Mouse (Mus musculus): ENCODE data around the gene Lpar3. TPM values are rescaled to one million over a fixed set of nuclear protein-coding genes. Genes with fewer than 3 reads are reported as not detected.

Lpar3 gene
- polyA plus RNA-seq, 1 experiment from 2014 or later = 39.9 TPM

GRCm38 (mm10) chr3:146315414-146315813 lies 94.7 kb downstream of the Lpar3 start:
- Histone ChIP-seq H3K9me3 (replicated peaks; ENCODE audit: control insufficient read depth, low read length) (no peaks in the 10 kb centered on the region), H3K36me3 (ENCODE audit: control insufficient read depth, insufficient read depth, low read length) (no peaks in the 10 kb centered on the region), H3K4me3 (ENCODE audit: low read depth, low read length) (no peak overlapping the region), H3K4me2 (no peak overlapping the region), H3K27ac (ENCODE audit: low read depth, low read length) (no peak overlapping the region), H3K4me1 (ENCODE audit: control insufficient read depth, insufficient read depth, low read length) (peaks cover 14% of the 10 kb centered on the region; the same call in 1 of the 2 replicates), H3K9ac (ENCODE audit: low read depth, low read length) (no peak overlapping the region), H3K27me3 (ENCODE audit: control insufficient read depth, insufficient read depth, low read length) (no peaks in the 10 kb centered on the region)
- ATAC-seq (replicated peaks; ENCODE audit: insufficient number of reproducible peaks, low FRiP score, low TSS enrichment) = no peak
- 86% methylated on average over 8 of the region's 8 CpGs for WGBS (ENCODE audit: insufficient replicate concordance)

GRCm38 (mm10) chr3:146316293-146316692 lies 95.5 kb downstream of the Lpar3 start:
- H3K4me1 ChIP-seq (ENCODE audit: control insufficient read depth, insufficient read depth, low read length) = peaks cover 8% of the 10 kb centered on the region; the same call in 1 of the 2 replicates
- no peak overlapping the region for H3K4me2 ChIP-seq
- no peak overlapping the region for H3K9ac ChIP-seq (ENCODE audit: low read depth, low read length)
- H3K36me3 ChIP-seq (ENCODE audit: control insufficient read depth, insufficient read depth, low read length) = no peaks in the 10 kb centered on the region
- H3K27me3 ChIP-seq (ENCODE audit: control insufficient read depth, insufficient read depth, low read length) = no peaks in the 10 kb centered on the region
- H3K27ac ChIP-seq (ENCODE audit: low read depth, low read length) = no peak overlapping the region
- ATAC-seq (replicated peaks; ENCODE audit: insufficient number of reproducible peaks, low FRiP score, low TSS enrichment) = no peak
- WGBS (ENCODE audit: insufficient replicate concordance) = 75% methylated on average over 8 of the region's 8 CpGs
- no peak overlapping the region for H3K4me3 ChIP-seq (ENCODE audit: low read depth, low read length)
- no peaks in the 10 kb centered on the region for H3K9me3 ChIP-seq (replicated peaks; ENCODE audit: control insufficient read depth, low read length)

- no peak overlapping the region for H3K4me2 ChIP-seq
- 78% methylated on average over 7 of the region's 7 CpGs for WGBS (ENCODE audit: insufficient replicate concordance)
- H3K27me3 ChIP-seq (ENCODE audit: control insufficient read depth, insufficient read depth, low read length) = no peaks in the 10 kb centered on the region
- no peaks in the 10 kb centered on the region for H3K4me1 ChIP-seq (ENCODE audit: control insufficient read depth, insufficient read depth, low read length)
- no peak overlapping the region for H3K9ac ChIP-seq (ENCODE audit: low read depth, low read length)
- no peak for ATAC-seq (replicated peaks; ENCODE audit: insufficient number of reproducible peaks, low FRiP score, low TSS enrichment)
- H3K4me3 ChIP-seq (ENCODE audit: low read depth, low read length) = no peak overlapping the region
- H3K9me3 ChIP-seq (replicated peaks; ENCODE audit: control insufficient read depth, low read length) = no peaks in the 10 kb centered on the region
- no peak overlapping the region for H3K27ac ChIP-seq (ENCODE audit: low read depth, low read length)
- H3K36me3 ChIP-seq (ENCODE audit: control insufficient read depth, insufficient read depth, low read length) = no peaks in the 10 kb centered on the region
These were observed 96.6 kb downstream of the Lpar3 start for GRCm38 (mm10) chr3:146317366-146317765.

GRCm38 (mm10) chr3:146317911-146318310 lies 97.1 kb downstream of the Lpar3 start:
- Histone ChIP-seq H3K27me3 (ENCODE audit: control insufficient read depth, insufficient read depth, low read length) (no peaks in the 10 kb centered on the region), H3K9ac (ENCODE audit: low read depth, low read length) (no peak overlapping the region), H3K9me3 (replicated peaks; ENCODE audit: control insufficient read depth, low read length) (no peaks in the 10 kb centered on the region), H3K4me3 (ENCODE audit: low read depth, low read length) (no peak overlapping the region), H3K27ac (ENCODE audit: low read depth, low read length) (no peak overlapping the region), H3K4me1 (ENCODE audit: control insufficient read depth, insufficient read depth, low read length) (no peaks in the 10 kb centered on the region), H3K4me2 (no peak overlapping the region), H3K36me3 (ENCODE audit: control insufficient read depth, insufficient read depth, low read length) (no peaks in the 10 kb centered on the region)
- no peak for ATAC-seq (replicated peaks; ENCODE audit: insufficient number of reproducible peaks, low FRiP score, low TSS enrichment)
- WGBS (ENCODE audit: insufficient replicate concordance) = 78% methylated on average over 12 of the region's 12 CpGs

- H3K9me3 ChIP-seq (replicated peaks; ENCODE audit: control insufficient read depth, low read length) = no peaks in the 10 kb centered on the region
- ATAC-seq (replicated peaks; ENCODE audit: insufficient number of reproducible peaks, low FRiP score, low TSS enrichment) = no peak
- H3K4me1 ChIP-seq (ENCODE audit: control insufficient read depth, insufficient read depth, low read length) = no peaks in the 10 kb centered on the region
- 0 out of 2 replicates have a peak overlapping the region, but pooled peaks have one; percentile 54 for H3K9ac ChIP-seq (ENCODE audit: low read depth, low read length)
- no peaks in the 10 kb centered on the region for H3K36me3 ChIP-seq (ENCODE audit: control insufficient read depth, insufficient read depth, low read length)
- no peak overlapping the region for H3K4me2 ChIP-seq
- 71% methylated on average over 16 of the region's 16 CpGs for WGBS (ENCODE audit: insufficient replicate concordance)
- no peak overlapping the region for H3K27ac ChIP-seq (ENCODE audit: low read depth, low read length)
- no peak overlapping the region for H3K4me3 ChIP-seq (ENCODE audit: low read depth, low read length)
- no peaks in the 10 kb centered on the region for H3K27me3 ChIP-seq (ENCODE audit: control insufficient read depth, insufficient read depth, low read length)
These were observed 97.8 kb downstream of the Lpar3 start for GRCm38 (mm10) chr3:146318520-146318938.

GRCm38 (mm10) chr3:146318987-146319386 lies 98.2 kb downstream of the Lpar3 start:
- no peaks in the 10 kb centered on the region for H3K4me1 ChIP-seq (ENCODE audit: control insufficient read depth, insufficient read depth, low read length)
- 41% methylated on average over 13 of the region's 13 CpGs for WGBS (ENCODE audit: insufficient replicate concordance)
- H3K9ac ChIP-seq (ENCODE audit: low read depth, low read length) = peak overlapping the region; percentile 54; the same call in 1 of the 2 replicates
- ATAC-seq (replicated peaks; ENCODE audit: insufficient number of reproducible peaks, low FRiP score, low TSS enrichment) = no peak
- H3K4me2 ChIP-seq = no peak overlapping the region
- no peak overlapping the region for H3K27ac ChIP-seq (ENCODE audit: low read depth, low read length)
- H3K27me3 ChIP-seq (ENCODE audit: control insufficient read depth, insufficient read depth, low read length) = no peaks in the 10 kb centered on the region
- H3K4me3 ChIP-seq (ENCODE audit: low read depth, low read length) = no peak overlapping the region
- no peaks in the 10 kb centered on the region for H3K9me3 ChIP-seq (replicated peaks; ENCODE audit: control insufficient read depth, low read length)
- H3K36me3 ChIP-seq (ENCODE audit: control insufficient read depth, insufficient read depth, low read length) = no peaks in the 10 kb centered on the region

- Histone ChIP-seq H3K27ac (ENCODE audit: low read depth, low read length) (no peak overlapping the region), H3K36me3 (ENCODE audit: control insufficient read depth, insufficient read depth, low read length) (no peaks in the 10 kb centered on the region), H3K4me1 (ENCODE audit: control insufficient read depth, insufficient read depth, low read length) (no peaks in the 10 kb centered on the region), H3K9ac (ENCODE audit: low read depth, low read length) (no peak overlapping the region), H3K4me3 (ENCODE audit: low read depth, low read length) (no peak overlapping the region), H3K4me2 (no peak overlapping the region), H3K27me3 (ENCODE audit: control insufficient read depth, insufficient read depth, low read length) (no peaks in the 10 kb centered on the region; the same call in 1 of the 2 replicates), H3K9me3 (replicated peaks; ENCODE audit: control insufficient read depth, low read length) (no peaks in the 10 kb centered on the region)
- 85% methylated on average over 14 of the region's 14 CpGs for WGBS (ENCODE audit: insufficient replicate concordance)
- ATAC-seq (replicated peaks; ENCODE audit: insufficient number of reproducible peaks, low FRiP score, low TSS enrichment) = no peak
These were observed 98.7 kb downstream of the Lpar3 start for GRCm38 (mm10) chr3:146319503-146319902.

- WGBS (ENCODE audit: insufficient replicate concordance) = 69% methylated on average over 8 of the region's 8 CpGs
- no peaks in the 10 kb centered on the region for H3K36me3 ChIP-seq (ENCODE audit: control insufficient read depth, insufficient read depth, low read length)
- H3K9me3 ChIP-seq (replicated peaks; ENCODE audit: control insufficient read depth, low read length) = no peaks in the 10 kb centered on the region
- no peak overlapping the region for H3K9ac ChIP-seq (ENCODE audit: low read depth, low read length)
- ATAC-seq (replicated peaks; ENCODE audit: insufficient number of reproducible peaks, low FRiP score, low TSS enrichment) = no peak
- H3K27ac ChIP-seq (ENCODE audit: low read depth, low read length) = no peak overlapping the region
- H3K27me3 ChIP-seq (ENCODE audit: control insufficient read depth, insufficient read depth, low read length) = no peaks in the 10 kb centered on the region; the same call in 1 of the 2 replicates
- no peak overlapping the region for H3K4me2 ChIP-seq
- H3K4me3 ChIP-seq (ENCODE audit: low read depth, low read length) = no peak overlapping the region
- H3K4me1 ChIP-seq (ENCODE audit: control insufficient read depth, insufficient read depth, low read length) = peaks cover 11% of the 10 kb centered on the region
These were observed 104.2 kb downstream of the Lpar3 start for GRCm38 (mm10) chr3:146324949-146325348.

Data from heart, embryonic 11.5 days (tissue).